Mouse (Mus musculus) cerebellum, adult 11 months (tissue): ENCODE measurements around the gene Trit1.
"Not testable (repeated sequence)": the region's sequence is repeated elsewhere in the genome, so short reads cannot be mapped to it uniquely, and the experiment has no call there.

ENCODE experiments used
- DNase-seq: peaks from one replicate; pipeline ENCODE4 v3.0.0; 2022

Gene Trit1

DNA sequence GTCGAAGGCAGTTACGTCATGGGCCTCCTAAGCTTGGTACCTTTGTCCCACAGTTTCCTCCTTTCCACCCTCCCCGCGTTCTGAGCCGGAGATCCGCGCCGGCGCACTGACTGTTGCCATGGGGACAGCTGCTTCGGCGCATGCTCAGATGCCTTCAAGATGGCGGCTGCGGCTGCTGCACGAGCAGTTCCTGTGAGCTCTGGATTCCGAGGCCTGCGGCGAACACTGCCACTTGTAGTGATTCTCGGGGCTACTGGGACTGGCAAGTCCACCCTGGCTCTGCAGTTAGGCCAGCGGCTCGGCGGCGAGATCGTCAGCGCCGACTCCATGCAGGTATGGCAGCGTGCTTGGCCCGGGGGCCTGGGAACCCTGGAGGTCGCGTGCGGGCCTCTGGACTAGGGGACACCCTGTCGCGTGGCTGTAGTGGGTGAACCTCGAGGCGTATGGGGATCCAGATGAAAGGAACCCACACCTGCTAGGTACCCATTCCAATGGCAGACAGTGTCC lies at the start of gene Trit1:
Trit1 (plus strand) TSS at position 147 of the 507 bp plus-strand sequence.
- DNase-seq, result peak; percentile 91

GRCm38 (mm10) chr4:122968106-122968505 lies 48.3 kb upstream of the Trit1 start:
- DNase-seq, result no peak

GRCm38 (mm10) chr4:122971191-122971590 lies 45.2 kb upstream of the Trit1 start:
- no peak for DNase-seq

- no peak for DNase-seq
Observed at GRCm38 (mm10) chr4:122971646-122972045, 44.8 kb upstream of the Trit1 start.

GRCm38 (mm10) chr4:122972056-122972455 lies 44.3 kb upstream of the Trit1 start:
- no peak for DNase-seq

- no peak for DNase-seq
Observed at GRCm38 (mm10) chr4:122974976-122975520, 41.3 kb upstream of the Trit1 start.

- DNase-seq, result no peak
Observed at GRCm38 (mm10) chr4:122976885-122977284, 39.5 kb upstream of the Trit1 start.

DNA sequence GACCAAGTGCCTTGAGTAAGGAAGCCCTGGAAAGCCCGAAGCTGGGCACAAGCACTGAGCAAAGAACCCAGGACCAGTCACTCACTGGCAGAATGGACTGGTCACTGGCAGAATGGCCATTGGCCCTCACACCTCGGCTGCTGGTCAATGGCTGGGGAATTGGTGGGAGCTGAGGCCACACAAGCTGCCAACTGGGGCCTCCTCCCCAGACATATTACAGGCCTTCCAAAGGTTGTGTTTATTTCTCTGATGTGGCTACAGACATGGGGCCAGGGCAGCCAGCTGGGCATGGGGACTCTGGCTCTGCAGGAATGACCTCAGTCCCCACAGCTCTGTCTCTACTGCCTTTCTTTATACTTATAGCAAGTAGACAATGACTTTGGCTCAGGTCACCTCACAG lies 37.5 kb upstream of the Trit1 start:
- no peak for DNase-seq

GRCm38 (mm10) chr4:122979826-122980225 lies 36.6 kb upstream of the Trit1 start:
- DNase-seq, result no peak

DNA sequence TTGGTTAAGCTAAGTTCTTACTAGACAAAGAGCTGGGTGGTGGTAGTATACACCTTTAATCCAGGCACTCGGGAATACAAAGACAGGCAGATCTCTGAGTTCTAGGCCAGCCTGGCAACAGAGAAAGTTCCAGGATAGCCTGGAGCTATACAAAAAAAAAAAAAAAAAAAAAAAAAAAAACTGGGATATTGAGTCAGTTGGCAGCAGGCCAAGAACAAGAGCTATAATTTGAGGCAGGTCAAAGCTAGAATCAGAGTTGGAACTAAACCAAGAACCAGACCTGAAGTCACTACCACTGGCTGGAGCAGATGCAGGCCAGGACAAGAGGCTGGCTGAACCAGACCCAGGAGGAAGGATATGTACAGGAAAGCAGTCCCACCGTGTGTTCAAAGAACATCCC lies 35.7 kb upstream of the Trit1 start:
- DNase-seq, result no peak

- no peak for DNase-seq
Observed at GRCm38 (mm10) chr4:122981238-122981637, 35.2 kb upstream of the Trit1 start.

DNA sequence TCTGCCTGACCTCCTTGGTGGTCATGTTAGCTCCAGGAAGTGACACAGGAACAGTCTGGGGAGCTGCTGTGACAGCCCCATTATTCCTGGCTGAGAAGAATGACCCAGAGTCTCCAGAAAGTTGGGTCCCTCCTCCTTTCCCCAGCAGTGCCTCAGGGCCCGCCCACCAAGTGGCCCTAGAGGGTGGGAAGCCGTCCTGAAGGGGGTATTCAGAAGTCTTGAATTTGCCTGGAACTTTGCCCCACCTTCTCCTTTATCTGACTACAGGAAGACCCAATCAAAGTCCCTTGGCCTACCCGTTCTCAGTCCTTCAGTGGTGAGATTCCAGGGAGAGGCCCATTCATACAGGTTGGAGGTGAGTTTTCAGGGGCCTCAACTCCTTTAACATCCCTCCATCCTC lies 34.5 kb upstream of the Trit1 start:
- no peak for DNase-seq

- no peak for DNase-seq
Observed at GRCm38 (mm10) chr4:122982537-122982936, 33.9 kb upstream of the Trit1 start.

- no peak for DNase-seq
Observed at GRCm38 (mm10) chr4:122983486-122984261, 32.7 kb upstream of the Trit1 start.

DNA sequence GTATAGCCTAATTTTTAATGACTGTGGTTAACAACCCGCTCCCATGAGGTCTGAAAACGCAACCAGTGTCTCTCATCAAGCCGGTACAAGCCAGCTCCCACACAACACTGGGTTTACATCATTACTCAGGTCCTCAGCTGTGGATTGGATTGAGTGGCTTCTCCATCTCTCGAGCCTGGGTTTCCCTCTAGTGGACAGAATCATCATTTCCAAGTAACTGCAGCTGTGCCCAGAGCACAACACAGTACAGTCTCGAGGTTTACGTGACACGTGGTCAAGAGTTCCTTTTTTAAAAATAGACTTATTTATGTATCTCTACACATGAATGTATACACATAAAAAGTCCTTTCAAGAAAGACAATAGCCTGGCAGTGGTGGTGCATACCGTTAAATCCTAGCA lies 31.3 kb upstream of the Trit1 start:
- no peak for DNase-seq

- DNase-seq, result no peak
Observed at GRCm38 (mm10) chr4:122987421-122987820, 29.0 kb upstream of the Trit1 start.

DNA sequence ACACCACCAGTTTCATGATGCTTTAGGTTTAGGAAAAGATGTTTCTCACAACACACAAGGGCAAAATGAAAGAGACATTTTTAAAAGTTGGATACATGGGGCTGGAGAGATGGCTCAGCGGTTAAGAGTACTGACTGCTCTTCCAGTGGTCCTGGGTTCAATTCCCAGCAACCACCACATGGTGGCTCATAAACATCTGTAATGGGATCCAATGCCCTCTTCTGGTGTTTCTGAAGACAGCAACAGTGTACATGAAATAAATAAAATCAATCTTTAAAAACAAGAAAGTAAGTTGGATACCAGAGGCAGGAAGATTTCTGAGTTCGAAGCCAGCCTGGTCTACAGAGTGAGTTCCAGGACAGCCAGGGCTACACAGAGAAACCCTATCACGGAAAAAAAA lies 28.4 kb upstream of the Trit1 start:
- DNase-seq, result not testable (repeated sequence)

DNA sequence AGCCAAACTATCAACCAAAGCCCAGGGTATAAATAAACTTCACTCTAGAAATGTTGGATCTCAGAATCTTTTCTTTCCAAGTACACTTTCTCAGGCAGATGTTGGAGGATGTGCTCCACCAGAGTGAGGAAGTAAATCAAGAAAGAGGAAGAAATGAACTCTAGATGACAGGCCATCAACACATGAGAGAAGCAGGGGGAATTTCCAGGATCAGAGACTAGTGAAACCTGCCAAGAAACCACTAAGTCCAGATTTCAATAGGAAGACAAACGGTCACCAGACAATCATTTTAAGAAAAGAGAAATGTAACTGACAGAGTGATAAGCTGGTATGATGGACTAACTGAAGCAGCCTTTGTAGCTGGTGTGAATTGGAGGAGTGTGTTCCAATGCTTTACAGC lies 25.2 kb upstream of the Trit1 start:
- DNase-seq, result no peak

DNA sequence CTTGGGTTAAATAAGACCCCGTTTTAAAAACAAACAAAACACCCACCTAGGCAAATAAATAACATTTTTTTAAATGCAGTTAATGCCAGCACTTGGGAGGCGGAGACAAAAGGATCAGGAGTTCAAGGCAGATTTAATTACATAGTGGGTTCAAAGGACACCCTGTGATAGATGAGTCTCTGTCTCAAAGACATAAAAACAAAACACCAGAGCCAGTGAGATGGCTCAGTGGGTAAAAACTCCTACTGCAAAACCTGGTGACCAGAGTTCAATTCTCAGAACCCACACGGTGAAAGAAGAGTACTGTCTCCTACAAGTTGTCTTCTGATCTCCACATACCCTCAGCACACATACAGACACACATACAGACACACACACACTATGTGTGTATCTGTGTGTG lies 24.1 kb upstream of the Trit1 start:
- no peak for DNase-seq

DNA sequence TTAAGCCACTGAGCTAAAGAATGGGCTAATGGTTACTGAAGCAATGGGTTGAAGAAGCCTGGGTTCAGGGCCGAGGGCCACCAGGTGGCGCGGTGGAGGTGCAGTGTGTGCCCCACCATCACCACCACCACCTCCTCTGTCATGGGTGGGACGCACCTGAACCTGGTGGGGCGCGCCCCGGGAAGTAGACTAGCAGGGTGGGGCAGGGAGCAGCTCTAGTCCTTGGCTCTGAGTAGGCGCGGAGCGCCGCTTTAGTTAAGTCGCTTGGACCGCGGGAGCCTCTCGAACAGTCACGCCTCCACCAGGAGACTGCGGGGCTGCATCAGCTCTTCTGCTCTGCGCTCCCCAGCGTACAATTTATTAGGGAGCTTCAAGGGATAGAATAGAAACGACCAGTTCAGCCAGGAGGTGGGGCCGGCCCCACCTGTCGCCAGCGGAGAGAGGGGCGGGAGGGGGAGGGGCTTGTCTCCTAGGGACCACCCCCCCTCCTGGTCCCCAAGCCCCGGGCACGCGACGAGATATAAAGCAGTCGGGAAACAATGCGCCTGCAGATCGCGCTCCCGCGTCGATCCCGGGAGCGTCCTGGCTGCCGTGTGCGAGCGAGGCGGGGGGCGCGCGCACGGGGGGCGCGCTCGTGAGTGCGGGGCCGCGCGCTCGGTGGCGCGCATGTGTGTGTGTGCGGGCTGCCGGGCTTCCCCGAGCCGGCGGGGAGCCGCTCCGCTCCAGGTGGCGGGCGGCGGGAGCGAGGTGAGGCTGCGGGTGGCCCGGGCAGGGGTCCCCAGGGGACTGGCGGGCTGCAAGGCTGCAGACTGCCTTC lies 20.8 kb upstream of the Trit1 start, which contains the start of gene Mycl:
Mycl (plus strand) TSS at position 249 of the 817 bp plus-strand sequence.
- DNase-seq, result peak; percentile 81

DNA sequence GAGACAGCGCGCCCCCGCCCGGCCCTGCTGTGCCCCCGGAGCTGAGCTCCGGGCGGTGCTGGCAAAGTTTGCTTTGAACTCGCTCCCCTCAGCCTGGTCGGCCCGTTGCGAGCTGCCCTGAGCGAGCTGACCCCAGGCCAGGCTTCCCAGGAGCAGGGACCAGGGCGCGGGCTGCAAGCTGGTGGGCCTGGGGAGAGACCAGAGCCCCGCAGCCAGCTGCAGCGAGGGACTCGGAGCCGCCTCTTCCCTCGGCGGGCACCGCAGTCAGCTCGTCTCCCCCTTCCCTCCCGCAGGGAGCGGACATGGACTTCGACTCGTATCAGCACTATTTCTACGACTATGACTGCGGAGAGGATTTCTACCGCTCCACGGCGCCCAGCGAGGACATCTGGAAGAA lies 20.2 kb upstream of the Trit1 start:
- DNase-seq, result peak; percentile 28

DNA sequence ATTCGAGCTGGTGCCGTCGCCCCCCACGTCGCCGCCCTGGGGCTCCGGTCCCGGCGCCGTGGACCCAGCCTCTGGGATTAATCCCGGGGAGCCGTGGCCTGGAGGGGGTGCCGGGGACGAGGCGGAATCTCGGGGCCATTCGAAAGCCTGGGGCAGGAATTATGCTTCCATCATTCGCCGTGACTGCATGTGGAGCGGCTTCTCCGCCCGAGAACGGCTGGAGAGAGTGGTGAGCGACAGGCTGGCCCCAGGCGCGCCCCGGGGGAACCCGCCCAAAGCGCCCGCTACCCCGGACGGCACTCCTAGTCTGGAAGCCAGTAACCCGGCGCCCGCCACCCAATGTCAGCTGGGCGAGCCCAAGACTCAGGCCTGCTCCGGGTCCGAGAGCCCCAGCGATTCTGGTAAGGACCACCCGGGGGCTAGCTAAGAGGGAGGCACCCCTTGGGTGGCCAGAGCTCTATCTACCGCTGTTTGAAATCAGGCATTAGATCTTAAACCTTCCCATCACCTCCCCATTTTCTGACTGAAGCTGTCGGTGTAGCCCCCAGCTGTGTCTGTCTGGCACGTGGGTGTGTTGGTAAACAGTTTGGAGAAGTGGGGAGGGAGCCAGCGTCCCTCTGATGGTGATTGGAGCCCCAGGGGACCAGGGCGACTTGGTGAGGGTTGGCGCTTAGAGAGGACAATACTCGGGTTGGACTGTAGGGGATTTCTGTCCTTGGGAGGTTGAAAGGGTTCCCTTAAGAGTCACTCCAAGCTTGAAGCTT lies 19.6 kb upstream of the Trit1 start:
- DNase-seq, result no peak
